Mouse (Mus musculus) limb, embryonic 14.5 days (tissue): Measurements from ENCODE around the gene Psd. TPM values are rescaled to one million over a fixed set of nuclear protein-coding genes. Genes with fewer than 3 reads are reported as not detected.

Source experiments
- ATAC-seq: fragments of 200-750 bp; cut with Nextera tagmentation; 2 replicates; pipeline ENCODE4 v1.8.0; 2017; ENCODE audit warnings: low read depth, moderate number of reproducible peaks, moderate TSS enrichment; ENCODE audit not compliant: low FRiP score
- DNase-seq: peaks from one replicate; pipeline ENCODE4 v3.0.0-alpha.2; 2015; ENCODE audit warnings: low spot score
- H3K27ac ChIP-seq: fragments of 300-500 bp; sonication (generic); replicated peaks from 2 replicates; pipeline ENCODE4 v1.5.1; 2014; ENCODE audit warnings: low read depth, mild to moderate bottlenecking, low read length, moderate library complexity, mixed read lengths
- H3K27me3 ChIP-seq: fragments of 300-500 bp; sonication (generic); 2 replicates; pipeline ENCODE4 v1.6.1; 2014; ENCODE audit warnings: low read length, mixed read lengths; ENCODE audit not compliant: control insufficient read depth, insufficient read depth
- H3K36me3 ChIP-seq: fragments of 300-500 bp; sonication (generic); 2 replicates; pipeline ENCODE4 v1.6.1; 2014; ENCODE audit warnings: mild to moderate bottlenecking, low read length, moderate library complexity, mixed read lengths; ENCODE audit not compliant: control insufficient read depth, insufficient read depth
- H3K4me1 ChIP-seq: fragments of 300-500 bp; sonication (generic); 2 replicates; pipeline ENCODE4 v1.6.1; 2014; ENCODE audit warnings: antibody characterized with exemption, low read length, mixed read lengths; ENCODE audit not compliant: control insufficient read depth, insufficient read depth
- H3K4me2 ChIP-seq: fragments of 300-500 bp; sonication (generic); replicated peaks from 2 replicates; pipeline ENCODE4 v1.6.1; 2014; ENCODE audit warnings: low read depth, mild to moderate bottlenecking, low read length, moderate library complexity; ENCODE audit not compliant: severe bottlenecking
- H3K4me3 ChIP-seq: fragments of 300-500 bp; sonication (generic); replicated peaks from 2 replicates; pipeline ENCODE4 v1.5.1; 2014; ENCODE audit warnings: low read length
- H3K9ac ChIP-seq: fragments of 300-500 bp; sonication (generic); 2 replicates; pipeline ENCODE4 v1.6.1; 2014; ENCODE audit warnings: mild to moderate bottlenecking, low read depth, low read length, moderate library complexity; ENCODE audit not compliant: severe bottlenecking
- H3K9me3 ChIP-seq: fragments of 300-500 bp; sonication (generic); 2 replicates; pipeline ENCODE4 v1.6.1; 2016; ENCODE audit warnings: low read length; ENCODE audit not compliant: control insufficient read depth
- POLR2A ChIP-seq: fragments of 200-500 bp; IDR thresholded peaks from 2 replicates; pipeline ENCODE4 v1.8.0; 2012; ENCODE audit warnings: inconsistent platforms, mild to moderate bottlenecking, moderate library complexity, borderline replicate concordance; ENCODE audit not compliant: insufficient read depth, insufficient read length; ENCODE audit errors: extremely low read depth
- WGBS: fragments of 180-500 bp; shearing (Covaris S2); extraction: QIAGEN DNeasy Blood & Tissue Kit; methylation state at CpG from one replicate; pipeline ENCODE4 v1.1.7; 2014; 5-methylcytosine and 5-hydroxymethylcytosine counted together
- polyA plus RNA-seq, 2 experiments: library from polyadenylated mRNA; depleted of rRNA in 1 of 2; stranded (reverse) in 1 of 2; unstranded in 1 of 2; fragments of >200 nt; fragmentation: Nextera tagmentation in 1 of 2; extraction: Ambion mirVana in 1 of 2; gene quantifications; 2 replicates each; pipeline versions ENCODE4 v1.2.1 to v1.2.3; 2012 to 2014

Gene Psd
- polyA plus RNA-seq, 2 experiments, result 5.5 to 7.8 TPM

GRCm38 (mm10) chr19:46330696-46331095 lies 3.7 kb upstream of the Psd start:
- 93% methylated on average over 12 of the region's 12 CpGs for WGBS
- Histone ChIP-seq H3K4me3 (no peak overlapping the region), H3K27me3 (peaks cover 21% of the 10 kb centered on the region; the same call in 1 of the 2 replicates), H3K4me2 (no peak overlapping the region), H3K9ac (no peak overlapping the region), H3K27ac (no peak overlapping the region), H3K4me1 (peaks cover 7% of the 10 kb centered on the region), H3K36me3 (peaks cover 24% of the 10 kb centered on the region), H3K9me3 (no peaks in the 10 kb centered on the region)
- DNase-seq, result no peak
- ATAC-seq, result no peak
- TF ChIP-seq POLR2A, result no peak

- Histone ChIP-seq H3K36me3 (peaks cover 24% of the 10 kb centered on the region), H3K27ac (no peak overlapping the region), H3K27me3 (peaks cover 29% of the 10 kb centered on the region), H3K4me3 (no peak overlapping the region), H3K9me3 (no peaks in the 10 kb centered on the region), H3K9ac (no peak overlapping the region), H3K4me2 (peak overlapping the region; percentile 100; the same call in 1 of the 2 replicates), H3K4me1 (peaks cover 7% of the 10 kb centered on the region)
- ATAC-seq, result no peak
- 7% methylated on average over 16 of the region's 16 CpGs for WGBS
- no peak for TF ChIP-seq POLR2A
- DNase-seq, result peak; percentile 35
Measured at GRCm38 (mm10) chr19:46329951-46330350, 3.0 kb upstream of the Psd start.

- peaks cover 7% of the 10 kb centered on the region for H3K4me1 ChIP-seq
- 2% methylated on average over 36 of the region's 54 CpGs for WGBS
- DNase-seq (no peak), ATAC-seq (no peak)
- H3K4me2 ChIP-seq, result peak overlapping the region; percentile 100
- TF ChIP-seq POLR2A, result no peak
- H3K27me3 ChIP-seq, result peaks cover 37% of the 10 kb centered on the region
- peaks cover 24% of the 10 kb centered on the region for H3K36me3 ChIP-seq
- H3K27ac ChIP-seq, result peak overlapping the region; percentile 77; the same call in 1 of the 2 replicates
- H3K9me3 ChIP-seq, result no peaks in the 10 kb centered on the region
- H3K4me3 ChIP-seq, result peak overlapping the region; percentile 71
- H3K9ac ChIP-seq, result peak overlapping the region; percentile 57
Measured at GRCm38 (mm10) chr19:46329031-46329641, 2.2 kb upstream of the Psd start.

GRCm38 (mm10) chr19:46328081-46329030 lies 1.4 kb upstream of the Psd start, which contains the start of gene Fbxl15:
TSS of gene Fbxl15 (plus strand) at chr19:46328184.
- peak within 1 kb of the TSS; percentile 57 for H3K9ac ChIP-seq
- no peaks in the 10 kb centered on the region for H3K9me3 ChIP-seq
- peaks cover 43% of the 10 kb centered on the region for H3K27me3 ChIP-seq
- peak within 1 kb of the TSS; percentile 100 for H3K4me2 ChIP-seq
- H3K36me3 ChIP-seq, result peaks cover 24% of the 10 kb centered on the region
- TF ChIP-seq POLR2A, result peak; percentile 58; the same call in 1 of the 2 replicates
- under 1% methylated on average over 74 of the region's 81 CpGs for WGBS
- ATAC-seq (peak; percentile 94), DNase-seq (peak; percentile 96)
- H3K4me3 ChIP-seq, result peak within 1 kb of the TSS; percentile 71
- peaks cover 7% of the 10 kb centered on the region for H3K4me1 ChIP-seq
- peak within 1 kb of the TSS; percentile 77 for H3K27ac ChIP-seq

- ATAC-seq (no peak), DNase-seq (no peak)
- peak overlapping the region; percentile 57; the same call in 1 of the 2 replicates for H3K9ac ChIP-seq
- TF ChIP-seq POLR2A, result no peak
- peaks cover 7% of the 10 kb centered on the region for H3K4me1 ChIP-seq
- no peaks in the 10 kb centered on the region for H3K9me3 ChIP-seq
- H3K27me3 ChIP-seq, result peaks cover 50% of the 10 kb centered on the region
- H3K4me3 ChIP-seq, result peak overlapping the region; percentile 71
- H3K4me2 ChIP-seq, result peak overlapping the region; percentile 100
- H3K27ac ChIP-seq, result no peak overlapping the region
- H3K36me3 ChIP-seq, result peaks cover 24% of the 10 kb centered on the region
- 37% methylated on average over 14 of the region's 14 CpGs for WGBS
Measured at GRCm38 (mm10) chr19:46327531-46328064, 642 bp upstream of the Psd start.
